Mouse (Mus musculus) liver, postnatal 0 days (tissue): ENCODE measurements at regions not wholly inside any gene's neighbourhood (a gene's known extent, or its start where the extent isn't known, plus 50 kb on each side); places are given as distances from the start of the nearest gene placed in this dataset.

ENCODE experiments used
- ATAC-seq: fragments of 200-750 bp; cut with Nextera tagmentation; 2 replicates; pipeline ENCODE4 v1.8.0; 2017; ENCODE audit warnings: mild to moderate bottlenecking, moderate library complexity
- DNase-seq: peaks from one replicate; pipeline ENCODE4 v3.0.0-alpha.2; 2016
- H3K27ac ChIP-seq: fragments of 300-500 bp; sonication (generic); 2 replicates; pipeline ENCODE4 v1.5.1; 2014; ENCODE audit warnings: antibody characterized with exemption, moderate library complexity, mild to moderate bottlenecking, low read depth
- H3K27me3 ChIP-seq: fragments of 300-500 bp; sonication (generic); 2 replicates; pipeline ENCODE4 v1.6.1; 2014; ENCODE audit warnings: low read length, control low read depth, mixed read lengths; ENCODE audit not compliant: insufficient read depth
- H3K36me3 ChIP-seq: fragments of 300-500 bp; sonication (generic); replicated peaks from 2 replicates; pipeline ENCODE4 v1.6.1; 2014; ENCODE audit warnings: mild to moderate bottlenecking, control low read depth, low read length, moderate library complexity, mixed read lengths; ENCODE audit not compliant: insufficient read depth
- H3K4me1 ChIP-seq: fragments of 300-500 bp; sonication (generic); 2 replicates; pipeline ENCODE4 v1.6.1; 2014; ENCODE audit warnings: antibody characterized with exemption, mild to moderate bottlenecking, control low read depth; ENCODE audit not compliant: insufficient read depth
- H3K4me2 ChIP-seq: fragments of 300-500 bp; sonication (generic); 2 replicates; pipeline ENCODE4 v1.6.1; 2014; ENCODE audit warnings: low read depth, mild to moderate bottlenecking, low read length, moderate library complexity, mixed read lengths
- H3K4me3 ChIP-seq: fragments of 300-500 bp; sonication (generic); 2 replicates; pipeline ENCODE4 v1.5.1; 2014; ENCODE audit warnings: low read depth, low read length
- H3K9ac ChIP-seq: fragments of 300-500 bp; sonication (generic); replicated peaks from 2 replicates; pipeline ENCODE4 v1.6.1; 2014; ENCODE audit warnings: mild to moderate bottlenecking, moderate library complexity
- H3K9me3 ChIP-seq: fragments of 300-500 bp; sonication (generic); 2 replicates; pipeline ENCODE4 v1.6.1; 2016; ENCODE audit warnings: mild to moderate bottlenecking, control low read depth, low read length, mixed read lengths
- CTCF ChIP-seq: sonication (generic); IDR thresholded peaks from 2 replicates; pipeline ENCODE4 v1.5.1; 2016; ENCODE audit warnings: antibody characterized with exemption, low read depth
- EP300 ChIP-seq: IDR thresholded peaks from 2 replicates; pipeline ENCODE4 v1.6.1; 2016; ENCODE audit warnings: antibody characterized with exemption, low read depth, mild to moderate bottlenecking
- WGBS: fragments of 180-500 bp; shearing (Covaris S2); extraction: QIAGEN DNeasy Blood & Tissue Kit; methylation state at CpG from one replicate; pipeline ENCODE4 v1.1.7; 2014; ENCODE audit not compliant: insufficient replicate concordance; 5-methylcytosine and 5-hydroxymethylcytosine counted together

DNA sequence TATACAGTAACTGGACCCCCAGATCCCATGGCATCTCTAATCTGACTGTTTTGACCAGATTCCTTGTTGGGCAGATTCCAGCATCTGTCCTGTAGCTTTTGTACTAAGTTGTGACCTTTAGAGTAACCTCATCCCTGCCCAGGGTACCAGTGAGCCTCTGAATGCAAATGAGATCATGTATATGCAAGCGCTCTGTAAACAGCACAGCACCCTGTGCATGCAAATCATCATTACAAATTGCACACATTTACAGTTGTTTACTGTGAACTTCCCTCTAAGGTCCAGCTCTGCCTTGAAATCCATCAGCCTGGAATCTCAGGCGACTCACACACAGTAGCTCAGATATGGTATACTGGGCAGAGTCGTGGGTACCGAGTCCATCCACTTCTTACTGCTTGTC is 258.6 kb upstream of the Dusp10 start:
- Histone ChIP-seq H3K9me3 (no peaks in the 10 kb centered on the region), H3K4me3 (no peak overlapping the region), H3K27ac (no peak overlapping the region), H3K9ac (no peak overlapping the region), H3K36me3 (no peaks in the 10 kb centered on the region), H3K4me2 (no peak overlapping the region), H3K27me3 (no peaks in the 10 kb centered on the region), H3K4me1 (no peaks in the 10 kb centered on the region)
- 77% methylated on average over 4 of the region's 4 CpGs for WGBS
- TF ChIP-seq CTCF (no peak), EP300 (no peak)
- DNase-seq (no peak), ATAC-seq (no peak)

GRCm38 (mm10) chr1:183756716-183757115 is 256.4 kb upstream of the Dusp10 start:
- Histone ChIP-seq H3K4me3 (no peak overlapping the region), H3K9ac (no peak overlapping the region), H3K27ac (no peak overlapping the region), H3K4me1 (no peaks in the 10 kb centered on the region), H3K36me3 (no peaks in the 10 kb centered on the region), H3K27me3 (no peaks in the 10 kb centered on the region), H3K4me2 (no peak overlapping the region), H3K9me3 (no peaks in the 10 kb centered on the region)
- no peak for ATAC-seq
- no peak for TF ChIP-seq CTCF
- TF ChIP-seq EP300 = no peak
- no peak for DNase-seq
- whole genome bisulfite sequencing = 65% methylated on average over 8 of the region's 8 CpGs

GRCm38 (mm10) chr1:183763864-183764726 is 249.0 kb upstream of the Dusp10 start:
- H3K36me3 ChIP-seq = no peaks in the 10 kb centered on the region
- 57% methylated on average over 11 of the region's 11 CpGs for WGBS
- DNase-seq (no peak), ATAC-seq (no peak)
- H3K4me3 ChIP-seq = no peak overlapping the region
- H3K9ac ChIP-seq = no peak overlapping the region
- H3K9me3 ChIP-seq = no peaks in the 10 kb centered on the region
- H3K27ac ChIP-seq = no peak overlapping the region
- no peaks in the 10 kb centered on the region for H3K27me3 ChIP-seq
- no peaks in the 10 kb centered on the region for H3K4me1 ChIP-seq
- TF ChIP-seq CTCF = no peak
- TF ChIP-seq EP300 = no peak
- H3K4me2 ChIP-seq = no peak overlapping the region

DNA sequence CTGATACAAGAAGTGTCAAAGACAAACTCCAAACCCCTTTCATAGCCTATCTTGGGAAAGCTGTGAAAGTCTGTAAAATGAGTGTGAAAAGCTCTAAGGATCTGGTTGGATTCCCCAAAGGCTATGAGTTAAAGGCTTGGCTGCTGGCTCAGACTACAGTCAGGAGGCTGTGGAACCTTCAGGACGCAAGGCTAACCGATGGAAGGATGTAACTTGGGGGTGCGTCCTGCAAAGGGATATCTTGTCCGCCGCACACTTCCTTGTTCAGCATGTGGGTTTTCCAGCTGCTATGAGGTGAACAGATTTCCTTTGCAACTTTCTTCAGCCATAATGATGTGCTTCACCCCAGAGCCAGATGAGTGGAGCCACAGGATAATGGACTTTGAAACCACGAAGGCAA is 240.3 kb upstream of the Dusp10 start:
- no peak for DNase-seq
- Histone ChIP-seq H3K27me3 (no peaks in the 10 kb centered on the region), H3K4me3 (no peak overlapping the region), H3K9ac (no peak overlapping the region), H3K27ac (no peak overlapping the region), H3K4me1 (no peaks in the 10 kb centered on the region), H3K36me3 (no peaks in the 10 kb centered on the region), H3K9me3 (no peaks in the 10 kb centered on the region), H3K4me2 (no peak overlapping the region)
- 57% methylated on average over 6 of the region's 6 CpGs for WGBS
- TF ChIP-seq EP300 = no peak
- TF ChIP-seq CTCF = no peak
- no peak for ATAC-seq

DNA sequence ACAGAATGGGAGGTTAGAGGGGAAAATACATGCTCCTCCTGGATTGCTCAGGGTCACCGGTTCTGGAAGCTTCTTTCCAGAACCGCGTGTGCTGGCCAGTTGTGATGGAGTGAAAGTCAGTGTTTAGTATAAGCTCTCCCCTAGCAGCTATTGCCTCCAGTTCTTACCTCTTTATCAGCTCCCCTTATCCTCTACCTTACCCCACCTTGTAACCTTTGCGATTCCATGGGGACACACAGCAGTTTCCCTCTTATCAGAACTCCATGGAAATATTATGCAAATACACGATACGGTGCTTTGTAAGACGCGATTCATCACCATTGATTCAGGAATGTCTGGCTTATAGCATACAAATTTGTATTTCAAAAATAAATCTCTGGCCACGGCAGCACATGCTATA is 232.9 kb upstream of the Dusp10 start:
- Histone ChIP-seq H3K4me3 (no peak overlapping the region), H3K4me1 (no peaks in the 10 kb centered on the region), H3K36me3 (no peaks in the 10 kb centered on the region), H3K27ac (no peak overlapping the region), H3K27me3 (no peaks in the 10 kb centered on the region), H3K4me2 (no peak overlapping the region), H3K9ac (no peak overlapping the region), H3K9me3 (no peaks in the 10 kb centered on the region)
- TF ChIP-seq EP300 (no peak), CTCF (no peak)
- ATAC-seq (no peak), DNase-seq (no peak)
- WGBS = 87% methylated on average over 9 of the region's 9 CpGs

DNA sequence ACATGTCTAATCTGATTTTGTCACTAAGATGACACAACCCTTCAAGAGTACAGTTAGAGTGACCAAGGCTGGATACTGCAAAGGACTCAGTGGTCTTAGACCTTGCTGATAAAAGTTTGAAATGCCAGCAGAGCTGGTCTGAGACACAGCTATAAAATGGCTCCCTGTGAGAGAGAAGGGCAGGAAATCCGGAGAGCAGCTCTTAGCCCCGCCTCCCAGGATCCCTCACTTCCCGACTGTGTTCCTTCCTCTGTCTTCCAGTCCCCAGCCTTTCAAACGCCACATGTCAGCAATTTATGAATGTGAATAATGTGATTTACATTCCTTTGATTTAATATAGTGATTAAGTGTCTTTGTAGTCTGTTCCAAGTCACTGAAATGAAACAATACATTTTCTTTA is 232.3 kb upstream of the Dusp10 start:
- ATAC-seq (no peak), DNase-seq (no peak)
- Histone ChIP-seq H3K4me1 (no peaks in the 10 kb centered on the region), H3K36me3 (no peaks in the 10 kb centered on the region), H3K9ac (no peak overlapping the region), H3K4me3 (no peak overlapping the region), H3K27me3 (no peaks in the 10 kb centered on the region), H3K4me2 (no peak overlapping the region), H3K27ac (no peak overlapping the region), H3K9me3 (no peaks in the 10 kb centered on the region)
- 44% methylated on average over 4 of the region's 4 CpGs for WGBS
- TF ChIP-seq CTCF (no peak), EP300 (no peak)
